Mouse (Mus musculus): ENCODE measurements around the gene Hrh2. TPM values are rescaled to one million over a fixed set of nuclear protein-coding genes. Genes with fewer than 3 reads are reported as not detected.

Gene Hrh2
- polyA plus RNA-seq, 2 experiments: 0.13 TPM; not detected in 1

GRCm38 (mm10) chr13:54168675-54169074 lies 23.3 kb upstream of the Hrh2 start:
- DNase-seq (ENCODE audit: low spot score) (no peak), ATAC-seq (ENCODE audit: low FRiP score, low read depth) (no peak)
- WGBS: 86% methylated on average over 8 of the region's 8 CpGs
- no peak for TF ChIP-seq POLR2A (IDR thresholded peaks at IDR 0.05; ENCODE audit: borderline replicate concordance, extremely low read depth, insufficient read depth, insufficient read length)
- no peak overlapping the region for H3K4me2 ChIP-seq (replicated peaks; ENCODE audit: low read depth, low read length, severe bottlenecking)
- H3K27me3 ChIP-seq (ENCODE audit: control insufficient read depth, insufficient read depth, low read length): no peaks in the 10 kb centered on the region
- H3K9me3 ChIP-seq (ENCODE audit: control insufficient read depth, low read length): no peaks in the 10 kb centered on the region
- no peak overlapping the region for H3K9ac ChIP-seq (ENCODE audit: low read depth, low read length, severe bottlenecking)
- H3K27ac ChIP-seq (replicated peaks; ENCODE audit: low read depth, low read length): no peak overlapping the region
- no peaks in the 10 kb centered on the region for H3K36me3 ChIP-seq (ENCODE audit: control insufficient read depth, insufficient read depth, low read length)
- H3K4me1 ChIP-seq (ENCODE audit: control insufficient read depth, insufficient read depth, low read length): 0 out of 2 replicates have a peak, but pooled peaks cover 3% of the 10 kb centered on the region
- H3K4me3 ChIP-seq (replicated peaks; ENCODE audit: low read length): no peak overlapping the region

DNA sequence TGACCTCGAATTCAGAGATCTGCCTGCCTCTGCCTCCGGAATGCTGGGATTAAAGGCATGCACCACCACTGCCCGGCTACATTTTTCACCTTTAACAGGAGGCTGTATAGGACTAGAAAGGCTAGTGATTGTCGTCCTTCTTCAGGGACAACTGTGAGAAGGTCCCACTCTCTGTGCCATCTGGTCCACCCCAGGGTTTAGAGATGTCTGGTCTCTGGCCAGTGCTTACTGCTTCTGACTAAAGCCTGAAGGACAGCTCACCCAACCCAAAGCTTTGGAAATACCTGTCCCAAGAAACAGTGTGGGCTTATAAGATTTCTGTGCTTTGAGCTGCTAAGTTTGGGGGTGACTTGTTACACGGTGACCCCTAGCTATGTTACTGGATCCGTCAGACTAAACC lies 21.6 kb upstream of the Hrh2 start:
- no peak for TF ChIP-seq POLR2A (IDR thresholded peaks at IDR 0.05; ENCODE audit: borderline replicate concordance, extremely low read depth, insufficient read depth, insufficient read length)
- Histone ChIP-seq H3K9me3 (ENCODE audit: control insufficient read depth, low read length) (no peaks in the 10 kb centered on the region), H3K4me1 (ENCODE audit: control insufficient read depth, insufficient read depth, low read length) (0 out of 2 replicates have a peak, but pooled peaks cover 3% of the 10 kb centered on the region), H3K27me3 (ENCODE audit: control insufficient read depth, insufficient read depth, low read length) (no peaks in the 10 kb centered on the region), H3K9ac (ENCODE audit: low read depth, low read length, severe bottlenecking) (no peak overlapping the region), H3K36me3 (ENCODE audit: control insufficient read depth, insufficient read depth, low read length) (no peaks in the 10 kb centered on the region), H3K4me3 (replicated peaks; ENCODE audit: low read length) (no peak overlapping the region), H3K4me2 (replicated peaks; ENCODE audit: low read depth, low read length, severe bottlenecking) (no peak overlapping the region), H3K27ac (replicated peaks; ENCODE audit: low read depth, low read length) (no peak overlapping the region)
- DNase-seq (ENCODE audit: low spot score) (no peak), ATAC-seq (ENCODE audit: low FRiP score, low read depth) (no peak)
- WGBS: 88% methylated on average over 6 of the region's 6 CpGs

DNA sequence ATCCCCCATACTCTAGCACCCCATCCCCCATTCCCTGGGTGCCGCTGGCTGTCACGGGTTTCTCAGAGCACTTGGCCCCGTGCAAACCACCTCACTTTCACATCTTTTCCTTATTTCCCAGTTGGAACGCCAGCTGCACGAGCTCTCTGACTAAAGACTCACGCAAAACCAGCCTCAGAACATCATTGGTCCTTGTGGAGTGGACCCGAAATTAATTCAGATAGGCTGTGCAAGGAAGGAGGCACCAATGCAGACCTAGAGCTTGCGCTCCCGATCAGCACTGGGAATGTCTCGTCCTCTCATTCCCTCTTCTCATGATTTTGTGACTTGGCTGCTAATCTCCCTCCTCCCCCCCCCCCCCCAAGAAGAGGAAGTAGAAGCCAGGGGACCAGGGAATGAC lies 20.6 kb upstream of the Hrh2 start:
- H3K9ac ChIP-seq (ENCODE audit: low read depth, low read length, severe bottlenecking): no peak overlapping the region
- no peak overlapping the region for H3K4me3 ChIP-seq (replicated peaks; ENCODE audit: low read length)
- no peak overlapping the region for H3K4me2 ChIP-seq (replicated peaks; ENCODE audit: low read depth, low read length, severe bottlenecking)
- H3K27me3 ChIP-seq (ENCODE audit: control insufficient read depth, insufficient read depth, low read length): no peaks in the 10 kb centered on the region
- H3K27ac ChIP-seq (replicated peaks; ENCODE audit: low read depth, low read length): no peak overlapping the region
- DNase-seq (ENCODE audit: low spot score) (no peak), ATAC-seq (ENCODE audit: low FRiP score, low read depth) (no peak)
- H3K4me1 ChIP-seq (ENCODE audit: control insufficient read depth, insufficient read depth, low read length): no peaks in the 10 kb centered on the region
- WGBS: 65% methylated on average over 10 of the region's 10 CpGs
- TF ChIP-seq POLR2A (IDR thresholded peaks at IDR 0.05; ENCODE audit: borderline replicate concordance, extremely low read depth, insufficient read depth, insufficient read length): no peak
- no peaks in the 10 kb centered on the region for H3K36me3 ChIP-seq (ENCODE audit: control insufficient read depth, insufficient read depth, low read length)
- no peaks in the 10 kb centered on the region for H3K9me3 ChIP-seq (ENCODE audit: control insufficient read depth, low read length)

- WGBS: 48% methylated on average over 3 of the region's 3 CpGs
- H3K27ac ChIP-seq (replicated peaks; ENCODE audit: low read depth, low read length): no peak overlapping the region
Measured at GRCm38 (mm10) chr13:54171761-54172160, 20.2 kb upstream of the Hrh2 start.

DNA sequence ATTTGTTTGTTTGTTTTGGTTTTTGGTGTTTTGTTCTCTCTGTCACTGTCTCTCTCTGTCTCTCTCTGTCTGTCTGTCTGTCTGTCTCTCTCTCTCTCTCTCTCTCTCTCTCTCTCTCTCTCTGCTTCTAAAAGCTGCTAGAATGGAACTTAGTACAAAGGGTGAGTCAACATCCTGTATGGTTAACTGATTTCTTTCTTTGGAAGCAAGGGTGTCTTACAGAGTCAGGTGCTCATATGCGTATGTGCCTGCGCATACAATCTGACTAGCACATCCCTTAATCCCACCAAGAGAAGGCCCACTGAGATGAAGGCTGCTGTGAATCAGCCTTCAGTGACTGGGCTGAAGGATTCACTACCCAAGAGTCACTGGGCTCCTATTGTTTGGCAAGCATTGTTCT lies 18.0 kb upstream of the Hrh2 start:
- Histone ChIP-seq H3K36me3 (ENCODE audit: control insufficient read depth, insufficient read depth, low read length) (no peaks in the 10 kb centered on the region), H3K4me3 (replicated peaks; ENCODE audit: low read length) (no peak overlapping the region), H3K4me2 (replicated peaks; ENCODE audit: low read depth, low read length, severe bottlenecking) (no peak overlapping the region), H3K27me3 (ENCODE audit: control insufficient read depth, insufficient read depth, low read length) (no peaks in the 10 kb centered on the region), H3K27ac (replicated peaks; ENCODE audit: low read depth, low read length) (no peak overlapping the region), H3K9me3 (ENCODE audit: control insufficient read depth, low read length) (no peaks in the 10 kb centered on the region), H3K4me1 (ENCODE audit: control insufficient read depth, insufficient read depth, low read length) (no peaks in the 10 kb centered on the region), H3K9ac (ENCODE audit: low read depth, low read length, severe bottlenecking) (no peak overlapping the region)
- DNase-seq (ENCODE audit: low spot score) (no peak), ATAC-seq (ENCODE audit: low FRiP score, low read depth) (no peak)
- WGBS: 98% methylated on average over 2 of the region's 2 CpGs
- no peak for TF ChIP-seq POLR2A (IDR thresholded peaks at IDR 0.05; ENCODE audit: borderline replicate concordance, extremely low read depth, insufficient read depth, insufficient read length)

More at GRCm38 (mm10) chr13:54171761-54172160, 20.2 kb upstream of the Hrh2 start:
- H3K27me3 ChIP-seq (ENCODE audit: control insufficient read depth, insufficient read depth, low read length): no peaks in the 10 kb centered on the region
- no peak for TF ChIP-seq POLR2A (IDR thresholded peaks at IDR 0.05; ENCODE audit: borderline replicate concordance, extremely low read depth, insufficient read depth, insufficient read length)
- H3K36me3 ChIP-seq (ENCODE audit: control insufficient read depth, insufficient read depth, low read length): no peaks in the 10 kb centered on the region
- no peak for DNase-seq (ENCODE audit: low spot score)
- H3K4me2 ChIP-seq (replicated peaks; ENCODE audit: low read depth, low read length, severe bottlenecking): no peak overlapping the region
- H3K9ac ChIP-seq (ENCODE audit: low read depth, low read length, severe bottlenecking): no peak overlapping the region
- H3K4me1 ChIP-seq (ENCODE audit: control insufficient read depth, insufficient read depth, low read length): no peaks in the 10 kb centered on the region
- no peaks in the 10 kb centered on the region for H3K9me3 ChIP-seq (ENCODE audit: control insufficient read depth, low read length)
- no peak for ATAC-seq (ENCODE audit: low FRiP score, low read depth)
- no peak overlapping the region for H3K4me3 ChIP-seq (replicated peaks; ENCODE audit: low read length)

DNA sequence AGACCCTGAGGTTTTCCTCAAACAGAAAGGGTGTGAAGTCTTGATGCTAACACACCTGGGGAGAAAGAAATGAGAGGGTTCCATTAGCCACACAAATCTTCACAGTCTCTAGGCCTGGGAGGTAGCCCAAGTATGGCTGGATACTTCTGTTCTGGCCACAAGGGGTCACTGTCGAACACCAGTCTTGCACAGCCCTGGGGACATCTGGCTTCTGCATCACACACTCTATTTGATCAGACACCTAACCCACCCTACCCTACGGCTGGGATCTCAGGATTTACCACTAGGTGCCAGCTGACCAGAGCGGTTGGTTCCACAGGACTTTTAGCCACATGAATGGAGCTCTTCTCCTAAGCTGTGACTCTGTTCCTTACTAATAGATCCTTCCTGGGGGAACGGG lies 17.2 kb upstream of the Hrh2 start:
- Histone ChIP-seq H3K27me3 (ENCODE audit: control insufficient read depth, insufficient read depth, low read length) (no peaks in the 10 kb centered on the region), H3K9ac (ENCODE audit: low read depth, low read length, severe bottlenecking) (no peak overlapping the region), H3K36me3 (ENCODE audit: control insufficient read depth, insufficient read depth, low read length) (no peaks in the 10 kb centered on the region), H3K27ac (replicated peaks; ENCODE audit: low read depth, low read length) (no peak overlapping the region), H3K4me3 (replicated peaks; ENCODE audit: low read length) (no peak overlapping the region), H3K9me3 (ENCODE audit: control insufficient read depth, low read length) (no peaks in the 10 kb centered on the region), H3K4me1 (ENCODE audit: control insufficient read depth, insufficient read depth, low read length) (no peaks in the 10 kb centered on the region), H3K4me2 (replicated peaks; ENCODE audit: low read depth, low read length, severe bottlenecking) (no peak overlapping the region)
- DNase-seq (ENCODE audit: low spot score) (no peak), ATAC-seq (ENCODE audit: low FRiP score, low read depth) (no peak)
- WGBS: 90% methylated on average over 4 of the region's 4 CpGs
- TF ChIP-seq POLR2A (IDR thresholded peaks at IDR 0.05; ENCODE audit: borderline replicate concordance, extremely low read depth, insufficient read depth, insufficient read length): no peak
